Mouse (Mus musculus) left cerebral cortex, adult 2 months (tissue): ENCODE data around the gene Hist1h2ah. TPM values are rescaled to one million over a fixed set of nuclear protein-coding genes. Genes with fewer than 3 reads are reported as not detected.
A peak's percentile ranks its signal among the peaks of the same experiment; 100 is the strongest.
"Not testable (repeated sequence)": the region's sequence is repeated elsewhere in the genome, so short reads cannot be mapped to it uniquely, and the experiment has no call there.

ENCODE experiments used
- DNase-seq, 2 experiments: peaks; one replicate each; pipeline ENCODE4 v3.0.0; 2021 to 2022; ENCODE audit warnings: low spot score in 2 of 2, mixed read lengths in 1 of 2; ENCODE audit errors: extremely low spot score in 1 of 2
- H3K27ac ChIP-seq: fragments of 200-600 bp; 2 replicates; pipeline ENCODE4 v1.8.1; 2022
- H3K4me3 ChIP-seq: fragments of 200-600 bp; 2 replicates; pipeline ENCODE4 v1.8.1; 2022
- CTCF ChIP-seq: fragments of 200-600 bp; IDR thresholded peaks from 2 replicates; pipeline ENCODE4 v1.8.1; 2022; ENCODE audit warnings: antibody characterized with exemption, mild to moderate bottlenecking, moderate library complexity
- intact Hi-C: fragments of 180-260 bp; cut with DNase I; formaldehyde crosslinking; loops from one replicate; pipeline ENCODE4 v1.15.1; 2025
- long read RNA-seq, 2 experiments: library from polyadenylated mRNA; stranded (forward); transcript quantifications; one replicate each; pipeline ENCODE4 v2.0.0; 2021; ENCODE audit warnings: borderline mapping rate in 2 of 2
- total RNA-seq, 2 experiments: library from RNA; stranded (reverse); gene quantifications; 2 replicates each; pipeline ENCODE4 v1.2.3; 2021

The Hist1h2ah gene
- 10 to 100 TPM; 18.8 to 25.6 TPM for total RNA-seq
- long read RNA-seq, experiment 1, result 0 reads
- long read RNA-seq, experiment 2, result 0 reads

DNA sequence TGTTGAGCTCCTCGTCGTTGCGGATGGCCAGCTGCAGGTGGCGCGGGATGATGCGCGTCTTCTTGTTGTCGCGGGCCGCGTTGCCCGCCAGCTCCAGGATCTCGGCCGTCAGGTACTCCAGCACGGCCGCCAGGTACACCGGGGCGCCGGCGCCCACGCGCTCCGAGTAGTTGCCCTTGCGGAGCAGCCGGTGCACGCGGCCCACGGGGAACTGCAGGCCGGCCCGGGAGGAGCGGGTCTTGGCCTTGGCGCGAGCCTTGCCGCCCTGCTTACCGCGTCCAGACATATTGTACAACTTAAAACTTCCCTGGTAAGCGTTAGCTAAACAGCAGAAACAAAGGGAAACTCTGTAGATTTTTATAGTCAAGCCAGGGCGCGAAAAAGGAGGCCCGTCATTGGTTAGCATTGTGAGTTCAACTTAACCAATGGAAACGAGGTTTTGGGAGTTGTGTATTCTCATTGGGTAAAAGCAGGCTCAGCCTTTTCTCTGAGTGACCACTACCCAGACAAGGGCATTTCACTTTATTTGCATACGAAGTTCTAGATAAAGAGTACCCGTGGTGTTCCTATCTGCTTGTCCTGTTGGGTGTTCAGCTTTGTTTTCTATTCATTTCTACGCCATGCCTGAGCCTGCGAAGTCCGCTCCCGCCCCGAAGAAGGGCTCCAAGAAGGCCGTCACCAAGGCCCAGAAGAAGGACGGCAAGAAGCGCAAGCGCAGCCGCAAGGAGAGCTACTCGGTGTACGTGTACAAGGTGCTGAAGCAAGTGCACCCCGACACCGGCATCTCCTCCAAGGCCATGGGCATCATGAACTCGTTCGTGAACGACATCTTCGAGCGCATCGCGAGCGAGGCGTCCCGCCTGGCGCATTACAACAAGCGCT lies at the start of gene Hist1h2ah, which contains the start of gene Hist1h2bk:
Gene Hist1h2ah (minus strand): TSS at position 302 of the 882 bp plus-strand sequence.
Gene Hist1h2bk (plus strand): TSS at position 604 of the 882 bp plus-strand sequence.
- H3K4me3 ChIP-seq, result peak within 1 kb of the TSS; percentile 43
- peak; percentile 76 to 84 for DNase-seq
- H3K27ac ChIP-seq, result not testable (repeated sequence)
- intact Hi-C loops, result loop anchor here (10.0 kb wide), 1 partner anchor 211 kb away; no protein-coding TSS in a partner anchor

DNA sequence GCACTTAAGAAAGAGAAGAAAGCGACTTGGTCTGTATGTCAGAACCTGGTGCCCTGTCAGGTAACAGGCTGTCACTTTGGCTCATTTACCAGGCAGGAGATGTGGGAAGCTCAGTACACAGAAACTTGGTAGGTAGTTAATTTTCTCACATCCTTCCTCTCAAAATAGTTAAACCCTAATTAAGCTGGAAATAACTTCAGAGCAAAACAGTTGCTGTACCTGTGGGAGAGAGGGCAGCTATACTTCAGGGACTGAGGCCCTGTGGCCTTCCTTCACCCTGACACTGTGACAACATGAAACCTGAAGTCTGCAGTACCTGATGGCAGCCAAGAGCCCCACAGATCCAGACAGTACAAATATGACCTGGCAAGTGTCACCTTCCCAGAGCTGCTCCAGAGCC lies 48.8 kb upstream of the Hist1h2ah start, which contains the start of gene Vmn1r188:
Gene Vmn1r188 (plus strand): TSS at position 301 of the 400 bp plus-strand sequence.
- H3K27ac ChIP-seq, DNase-seq, intact Hi-C loops, H3K4me3 ChIP-seq: not testable (repeated sequence)

DNA sequence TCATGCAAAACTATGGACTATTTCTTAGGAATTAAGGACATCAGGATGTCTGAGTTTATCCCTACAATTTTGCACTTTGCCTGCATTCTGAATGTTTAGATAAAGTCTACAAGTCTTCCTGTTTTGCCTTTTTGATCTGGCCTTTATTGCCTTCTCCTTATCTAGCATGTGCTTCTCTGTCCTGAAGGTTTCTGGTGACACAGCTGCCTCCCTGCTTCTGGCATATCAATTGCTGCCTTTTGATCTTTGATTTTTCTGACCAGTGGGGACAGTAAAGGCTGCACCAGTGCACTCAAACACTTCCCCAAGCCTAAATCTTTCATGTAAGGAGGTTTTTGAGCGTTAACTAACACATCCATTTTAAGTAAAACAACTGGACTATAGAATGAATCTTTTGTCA lies 28.1 kb upstream of the Hist1h2ah start:
- no peak overlapping the region for H3K27ac ChIP-seq
- H3K4me3 ChIP-seq, result no peak overlapping the region
- intact Hi-C loops, result no loop called here
- TF ChIP-seq CTCF, result no peak
- DNase-seq, result no peak

DNA sequence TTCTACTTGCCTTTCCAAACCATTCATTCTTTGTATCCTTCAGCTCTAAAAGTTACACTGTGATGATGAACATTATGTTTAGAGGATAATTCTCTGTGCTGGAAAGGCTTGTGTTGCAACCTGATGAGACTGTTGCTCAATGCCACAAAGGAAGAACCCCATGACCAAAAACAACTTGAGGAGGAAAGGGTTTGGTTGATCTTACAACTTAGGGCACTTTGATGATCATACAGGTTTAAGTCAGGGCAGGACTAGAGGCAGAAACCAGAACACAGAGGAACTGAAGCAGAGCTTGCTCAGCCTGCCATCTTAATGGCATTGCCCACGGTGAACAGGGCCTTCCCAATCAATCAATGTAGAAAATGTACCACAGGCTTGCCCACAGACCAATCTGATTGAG lies 26.1 kb upstream of the Hist1h2ah start:
- Histone ChIP-seq H3K4me3 (no peak overlapping the region), H3K27ac (no peak overlapping the region)
- no peak for TF ChIP-seq CTCF
- DNase-seq, result no peak
- intact Hi-C loops, result no loop called here

DNA sequence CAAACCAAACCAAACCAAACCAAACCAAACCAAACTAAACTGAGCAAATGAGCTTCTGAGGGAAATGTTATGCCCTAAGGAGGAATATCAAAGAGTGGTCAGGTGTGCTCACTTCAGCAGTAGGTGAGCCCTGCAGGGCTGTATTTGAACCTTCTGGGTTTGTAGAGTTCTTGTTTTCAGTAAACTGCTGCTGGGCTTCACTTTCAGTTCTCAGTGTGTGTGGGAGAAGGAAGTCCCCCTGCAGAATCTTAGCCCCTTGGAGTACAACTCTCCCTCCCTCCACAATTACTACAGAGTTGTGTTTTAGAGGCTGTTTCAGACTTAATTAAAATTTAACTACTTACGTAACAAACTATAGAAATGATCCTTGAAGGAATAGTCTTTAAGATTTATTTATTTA lies 18.4 kb upstream of the Hist1h2ah start:
- TF ChIP-seq CTCF, result no peak
- intact Hi-C loops, result loop anchor here (5.0 kb wide), 2 partner anchors 341 to 1359 kb away; no protein-coding TSS in a partner anchor
- DNase-seq, result no peak
- H3K4me3 ChIP-seq, result no peak overlapping the region
- no peak overlapping the region for H3K27ac ChIP-seq

DNA sequence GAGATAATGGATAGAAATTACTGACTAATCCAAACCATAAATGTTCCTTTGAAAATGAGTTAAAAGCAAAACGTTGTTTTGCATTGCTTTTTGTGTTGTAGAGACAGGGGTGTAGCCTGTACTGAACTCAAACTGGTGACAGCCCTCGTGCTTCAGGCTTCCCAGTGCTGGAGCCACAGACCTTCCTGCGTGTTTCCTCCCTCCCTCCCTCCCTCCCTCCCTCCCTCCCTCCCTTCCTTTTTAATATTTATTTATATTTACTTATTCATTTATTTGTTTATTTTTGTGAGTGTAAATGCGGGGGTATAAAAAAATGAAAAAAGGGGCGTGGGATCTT lies 16.1 kb upstream of the Hist1h2ah start:
- H3K27ac ChIP-seq, result peak overlapping the region; percentile 74
- intact Hi-C loops, result loop anchor here (5.0 kb wide), 2 partner anchors 339 to 1361 kb away; no protein-coding TSS in a partner anchor
- DNase-seq, result no peak
- H3K4me3 ChIP-seq, result peak overlapping the region; percentile 73
- TF ChIP-seq CTCF, result no peak

DNA sequence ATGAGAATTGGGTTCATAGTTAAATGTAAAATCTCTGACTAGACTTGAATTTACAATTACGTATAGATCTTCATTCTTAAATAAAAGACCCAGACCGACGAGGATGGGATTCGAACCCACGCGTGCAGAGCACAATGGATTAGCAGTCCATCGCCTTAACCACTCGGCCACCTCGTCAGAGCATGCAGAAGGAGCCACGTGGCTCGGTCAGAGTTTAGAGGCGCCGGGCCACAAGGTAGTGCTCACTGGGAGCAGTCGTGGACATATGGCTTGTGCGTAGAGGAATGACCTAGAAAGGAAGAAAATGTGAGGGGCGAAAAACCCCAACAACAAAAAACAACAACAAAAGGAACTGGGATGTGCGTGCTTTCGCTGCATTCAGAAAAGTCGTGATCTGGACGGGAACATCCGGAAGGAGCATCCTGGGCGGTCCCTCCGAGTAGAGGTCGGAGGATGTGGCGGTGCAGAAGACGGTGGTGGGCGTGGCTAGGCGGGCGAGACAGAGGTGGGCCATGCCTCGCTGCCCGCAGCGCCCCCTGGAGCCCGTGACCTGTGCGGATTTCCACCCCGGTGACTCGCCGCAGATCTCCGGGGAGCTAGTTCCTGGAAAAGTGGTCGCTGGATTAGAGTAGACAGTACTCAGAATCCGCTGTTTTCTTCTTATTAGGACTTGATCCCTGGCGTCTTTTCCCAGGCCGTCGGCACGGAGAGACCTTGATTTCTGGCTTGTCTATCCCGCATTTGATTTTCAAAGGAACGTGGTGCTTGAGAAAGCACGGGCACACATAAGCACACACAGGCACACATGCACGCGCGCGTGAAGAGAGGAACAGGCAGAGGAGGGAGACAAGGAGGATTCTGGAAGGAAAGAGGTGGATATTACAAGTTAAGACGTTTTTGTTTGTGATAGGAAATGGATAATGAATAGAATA lies 15.5 kb upstream of the Hist1h2ah start:
- peak; percentile 59 for TF ChIP-seq CTCF
- Histone ChIP-seq H3K27ac (peak overlapping the region; percentile 74), H3K4me3 (peak overlapping the region; percentile 73)
- intact Hi-C loops, result loop anchor here (5.0 kb wide), 2 partner anchors 339 to 1361 kb away; no protein-coding TSS in a partner anchor
- peak; percentile 87 to 90 for DNase-seq

DNA sequence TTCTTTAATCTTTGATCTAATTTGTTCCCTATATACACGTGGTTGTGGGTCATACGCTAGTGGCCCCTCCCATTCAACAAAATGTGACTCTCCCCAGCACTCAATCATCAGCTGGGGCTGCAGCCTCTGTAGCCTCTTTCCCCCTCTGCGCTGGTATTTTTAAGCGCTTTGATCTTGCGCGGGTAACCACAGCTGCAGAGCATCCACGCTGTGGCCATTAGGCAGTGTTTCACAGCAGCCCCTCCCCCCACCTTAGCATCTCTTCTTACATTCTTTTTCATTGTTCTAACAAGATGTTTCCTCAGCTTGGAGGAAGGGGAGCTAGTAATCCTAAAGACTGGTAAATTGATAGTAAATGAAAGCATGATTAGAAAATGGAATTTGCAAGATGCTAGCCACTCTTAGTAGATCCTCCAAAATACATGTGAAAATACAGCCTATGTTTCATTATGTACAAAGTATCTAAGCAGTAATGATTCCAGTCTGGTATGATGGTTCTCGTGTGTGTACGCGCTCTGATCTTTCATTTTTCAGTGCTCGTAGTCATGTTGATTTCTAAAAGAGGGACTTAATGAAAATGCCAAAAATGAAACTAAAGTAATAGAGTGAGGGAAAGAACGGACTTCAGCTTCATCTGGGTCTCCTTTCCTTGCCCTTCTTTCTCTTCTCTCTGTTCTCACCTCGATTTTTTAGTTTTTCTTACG lies 14.5 kb upstream of the Hist1h2ah start:
- TF ChIP-seq CTCF, result no peak
- Histone ChIP-seq H3K4me3 (peak overlapping the region; percentile 73), H3K27ac (peak overlapping the region; percentile 74; the same call in 1 of the 2 replicates)
- intact Hi-C loops, result loop anchor here (5.0 to 10.0 kb wide), 4 partner anchors 295 to 1362 kb away; partner anchors contain the start of genes Hist1h2ak, Hist1h2bn and Hist1h4k
- DNase-seq, result no peak

DNA sequence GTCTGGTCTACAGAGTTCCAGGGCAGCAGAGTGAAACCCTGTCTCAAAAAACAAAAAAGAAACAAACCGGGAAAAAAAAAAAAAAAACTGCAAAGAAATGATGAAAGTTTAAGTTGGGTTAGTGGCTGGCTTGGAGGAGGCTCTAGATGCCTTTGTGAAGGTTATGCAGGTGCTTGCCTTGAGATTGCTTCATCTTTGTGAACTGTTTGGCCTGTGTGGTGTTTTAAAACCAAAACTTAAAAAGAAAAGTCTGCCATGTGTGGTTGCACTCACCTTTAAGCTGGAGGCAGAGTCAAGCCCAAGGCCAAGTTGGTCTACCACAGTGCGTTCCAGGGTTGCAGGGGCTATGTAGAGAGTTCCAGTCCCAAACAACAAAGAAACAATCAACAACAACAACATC lies 13.7 kb upstream of the Hist1h2ah start:
- intact Hi-C loops, result loop anchor here (5.0 to 10.0 kb wide), 2 partner anchors 294 to 1223 kb away; partner anchors contain the start of genes Hist1h2ak, Hist1h2bn and Hist1h4k
- no peak overlapping the region for H3K27ac ChIP-seq
- no peak for DNase-seq
- TF ChIP-seq CTCF, result no peak
- no peak overlapping the region for H3K4me3 ChIP-seq

DNA sequence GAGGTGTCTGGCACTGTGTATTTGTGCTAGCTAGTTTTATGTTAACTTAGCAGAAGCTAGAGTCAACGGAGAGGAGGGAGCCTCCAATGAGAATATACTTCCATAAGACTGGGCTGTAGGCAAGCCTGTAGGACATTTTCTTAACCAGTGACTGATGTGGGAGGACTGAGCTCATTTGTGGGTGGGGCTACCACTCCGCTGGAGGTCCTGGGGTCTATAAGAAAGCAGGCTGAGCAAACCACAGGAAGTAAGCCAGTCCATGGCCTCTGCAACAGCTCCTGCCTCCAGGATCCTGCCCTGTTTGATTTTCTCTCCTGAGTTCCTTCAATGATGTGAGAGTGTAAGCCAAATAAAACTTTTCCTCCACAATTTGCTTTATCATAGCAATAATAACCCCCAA lies 9.9 kb upstream of the Hist1h2ah start:
- Histone ChIP-seq H3K4me3 (no peak overlapping the region), H3K27ac (no peak overlapping the region)
- intact Hi-C loops, result loop anchor here (5.0 to 10.0 kb wide), 2 partner anchors 291 to 1227 kb away; partner anchors contain the start of genes Hist1h2ak, Hist1h2bn and Hist1h4k
- DNase-seq, result no peak
- no peak for TF ChIP-seq CTCF
